Mouse (Mus musculus) intestine, postnatal 0 days (tissue): ENCODE data around the gene Amph. TPM values are rescaled to one million over a fixed set of nuclear protein-coding genes. Genes with fewer than 3 reads are reported as not detected.

ENCODE experiments used
- ATAC-seq: fragments of 200-750 bp; cut with Nextera tagmentation; 2 replicates; pipeline ENCODE4 v1.8.0; 2017; ENCODE audit warnings: mild to moderate bottlenecking, moderate TSS enrichment, moderate library complexity
- H3K27ac ChIP-seq: fragments of 300-500 bp; sonication (generic); 2 replicates; pipeline ENCODE4 v1.5.1; 2014; ENCODE audit warnings: mild to moderate bottlenecking, low read depth, low read length, moderate library complexity
- H3K27me3 ChIP-seq: fragments of 300-500 bp; sonication (generic); replicated peaks from 2 replicates; pipeline ENCODE4 v1.6.1; 2014; ENCODE audit warnings: low read length, mixed read lengths; ENCODE audit not compliant: control insufficient read depth, insufficient read depth
- H3K36me3 ChIP-seq: fragments of 300-500 bp; sonication (generic); 2 replicates; pipeline ENCODE4 v1.6.1; 2014; ENCODE audit warnings: mild to moderate bottlenecking, moderate library complexity; ENCODE audit not compliant: control insufficient read depth, insufficient read depth
- H3K4me1 ChIP-seq: fragments of 300-500 bp; sonication (generic); replicated peaks from 2 replicates; pipeline ENCODE4 v1.6.1; 2014; ENCODE audit warnings: antibody characterized with exemption, low read length, mixed read lengths; ENCODE audit not compliant: control insufficient read depth, insufficient read depth
- H3K4me2 ChIP-seq: fragments of 300-500 bp; sonication (generic); replicated peaks from 2 replicates; pipeline ENCODE4 v1.6.1; 2014; ENCODE audit warnings: low read depth, mild to moderate bottlenecking, moderate library complexity
- H3K4me3 ChIP-seq: fragments of 300-500 bp; sonication (generic); 2 replicates; pipeline ENCODE4 v1.5.1; 2014; ENCODE audit warnings: low read depth, low read length
- H3K9ac ChIP-seq: fragments of 300-500 bp; sonication (generic); 2 replicates; pipeline ENCODE4 v1.6.1; 2014; ENCODE audit warnings: mild to moderate bottlenecking, low read depth, low read length
- H3K9me3 ChIP-seq: fragments of 300-500 bp; sonication (generic); 2 replicates; pipeline ENCODE4 v1.6.1; 2016; ENCODE audit warnings: mixed run types; ENCODE audit not compliant: control insufficient read depth
- CTCF ChIP-seq: sonication (generic); IDR thresholded peaks from 2 replicates; pipeline ENCODE4 v1.5.1; 2016; ENCODE audit warnings: low read depth, mild to moderate bottlenecking, control low read depth, antibody characterized with exemption, moderate library complexity
- WGBS: fragments of 180-500 bp; shearing (Covaris S2); extraction: QIAGEN DNeasy Blood & Tissue Kit; methylation state at CpG from one replicate; pipeline ENCODE4 v1.1.7; 2014; 5-methylcytosine and 5-hydroxymethylcytosine counted together
- polyA plus RNA-seq: library from polyadenylated mRNA; unstranded; fragments of >200 nt; fragmentation: Nextera tagmentation; extraction: Ambion mirVana; gene quantifications from 2 replicates; pipeline ENCODE4 v1.2.1, GENCODE M21; 2015

Amph gene
- polyA plus RNA-seq, 1 experiment from 2014 or later: 1.5 TPM

DNA sequence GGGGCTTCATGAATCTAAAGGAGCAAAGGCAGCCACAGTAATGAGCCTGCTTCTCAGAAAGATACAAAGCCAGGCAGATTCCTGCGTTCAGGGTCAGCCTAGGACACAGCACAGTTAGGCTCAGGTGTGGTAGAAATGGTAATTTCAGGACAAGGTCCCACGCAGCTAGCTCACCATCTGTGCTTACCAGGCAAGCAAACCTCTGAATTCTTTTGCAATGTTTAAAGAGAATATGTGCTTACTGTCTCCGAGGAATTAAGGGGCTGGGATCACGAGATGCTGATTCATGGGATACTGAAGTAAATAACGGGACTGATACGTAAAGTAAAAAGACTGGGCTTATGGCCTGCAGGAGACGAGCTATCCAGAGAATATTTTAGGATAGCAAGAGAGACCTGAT, 212.6 kb downstream of the Amph start:
- no peak for TF ChIP-seq CTCF
- no peak for ATAC-seq
- Histone ChIP-seq H3K27ac (no peak overlapping the region), H3K9ac (no peak overlapping the region), H3K36me3 (no peaks in the 10 kb centered on the region), H3K27me3 (no peaks in the 10 kb centered on the region), H3K4me2 (no peak overlapping the region), H3K4me1 (no peaks in the 10 kb centered on the region), H3K4me3 (no peak overlapping the region), H3K9me3 (no peaks in the 10 kb centered on the region)
- 68% methylated on average over 7 of the region's 7 CpGs for WGBS

DNA sequence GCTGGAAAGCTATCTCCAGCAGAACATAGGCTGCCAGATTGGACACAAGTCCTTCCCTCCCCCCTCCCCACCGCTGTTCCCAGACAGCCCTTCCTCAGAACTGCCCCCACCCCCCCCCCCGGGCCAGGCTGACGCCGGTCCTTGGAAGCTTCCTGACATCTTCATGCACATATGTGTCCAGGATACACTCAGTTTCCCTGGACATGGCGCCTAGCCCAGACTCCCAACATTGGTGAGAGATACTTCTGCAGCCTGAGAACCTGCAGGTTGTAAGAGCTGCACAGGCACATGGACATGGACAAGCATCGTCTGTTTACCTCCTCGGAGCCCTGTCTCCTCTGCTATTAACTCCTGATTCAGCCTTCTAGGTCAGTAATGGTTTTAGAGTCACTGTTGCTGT, 213.1 kb downstream of the Amph start:
- WGBS: 50% methylated on average over 3 of the region's 7 CpGs
- no peak overlapping the region for H3K27ac ChIP-seq
- no peak overlapping the region for H3K4me2 ChIP-seq
- H3K4me1 ChIP-seq: no peaks in the 10 kb centered on the region
- H3K27me3 ChIP-seq: no peaks in the 10 kb centered on the region
- H3K4me3 ChIP-seq: no peak overlapping the region
- H3K9me3 ChIP-seq: no peaks in the 10 kb centered on the region
- ATAC-seq: no peak
- H3K36me3 ChIP-seq: no peaks in the 10 kb centered on the region
- TF ChIP-seq CTCF: no peak
- H3K9ac ChIP-seq: no peak overlapping the region

DNA sequence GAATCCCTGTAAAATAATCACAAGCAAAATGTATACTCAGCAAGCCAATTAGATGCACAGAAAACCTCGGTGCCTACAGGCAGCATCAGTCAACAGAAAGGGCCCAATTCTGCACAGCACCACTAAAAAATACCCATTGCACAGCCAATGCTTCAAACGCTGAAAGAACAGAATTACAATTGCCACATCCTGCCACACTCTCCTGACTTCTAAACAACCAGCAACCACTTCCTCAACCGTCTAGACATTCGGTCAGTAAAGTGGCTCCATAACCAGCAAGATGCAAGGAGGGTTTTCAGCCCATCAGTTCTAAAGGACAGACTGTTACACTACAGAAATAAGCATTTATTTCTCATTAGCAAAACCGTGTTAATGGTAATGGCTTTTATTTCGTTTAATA, 214.1 kb downstream of the Amph start:
- WGBS: 81% methylated on average over 6 of the region's 6 CpGs
- ATAC-seq: no peak

DNA sequence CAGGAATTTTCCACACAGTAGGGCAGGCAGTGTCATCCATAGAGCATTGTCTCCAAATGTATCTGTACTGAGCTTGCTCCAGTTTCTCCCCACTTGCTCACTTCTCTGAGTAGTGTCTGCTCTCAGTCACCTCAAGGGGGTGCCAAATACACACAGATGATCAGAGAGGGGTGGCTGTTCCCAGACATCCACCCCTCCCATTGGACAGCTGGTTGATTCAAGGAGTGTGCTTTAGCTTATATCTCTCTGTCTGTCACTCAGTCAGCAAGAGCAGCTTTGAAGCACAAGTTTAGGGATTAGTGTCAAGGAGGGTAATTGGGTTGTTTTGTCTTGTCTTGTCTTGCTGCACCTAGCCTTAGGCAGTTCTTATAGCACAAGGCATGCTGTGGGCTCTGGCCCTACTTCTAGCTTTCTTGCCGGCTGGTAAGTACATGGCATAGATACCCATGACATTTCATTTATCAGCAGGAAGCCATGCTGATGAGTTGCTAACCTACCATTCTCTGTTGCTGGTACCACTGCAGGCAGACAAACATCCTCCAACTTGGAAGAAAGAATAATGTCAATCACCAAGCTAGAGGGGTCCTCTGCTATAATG, 229.8 kb downstream of the Amph start:
- H3K9me3 ChIP-seq: no peaks in the 10 kb centered on the region
- H3K4me1 ChIP-seq: no peaks in the 10 kb centered on the region
- 85% methylated on average over 1 of the region's 1 CpGs for WGBS
- no peaks in the 10 kb centered on the region for H3K27me3 ChIP-seq
- H3K36me3 ChIP-seq: no peaks in the 10 kb centered on the region
- H3K9ac ChIP-seq: no peak overlapping the region
- peak; percentile 82 for TF ChIP-seq CTCF
- H3K4me3 ChIP-seq: no peak overlapping the region
- no peak for ATAC-seq
- H3K4me2 ChIP-seq: no peak overlapping the region
- no peak overlapping the region for H3K27ac ChIP-seq

More for the DNA sequence above, 214.1 kb downstream of the Amph start:
- Histone ChIP-seq H3K4me1 (no peaks in the 10 kb centered on the region), H3K27me3 (no peaks in the 10 kb centered on the region), H3K4me2 (no peak overlapping the region), H3K27ac (no peak overlapping the region), H3K36me3 (no peaks in the 10 kb centered on the region), H3K9ac (no peak overlapping the region), H3K4me3 (no peak overlapping the region), H3K9me3 (no peaks in the 10 kb centered on the region)
- no peak for TF ChIP-seq CTCF

DNA sequence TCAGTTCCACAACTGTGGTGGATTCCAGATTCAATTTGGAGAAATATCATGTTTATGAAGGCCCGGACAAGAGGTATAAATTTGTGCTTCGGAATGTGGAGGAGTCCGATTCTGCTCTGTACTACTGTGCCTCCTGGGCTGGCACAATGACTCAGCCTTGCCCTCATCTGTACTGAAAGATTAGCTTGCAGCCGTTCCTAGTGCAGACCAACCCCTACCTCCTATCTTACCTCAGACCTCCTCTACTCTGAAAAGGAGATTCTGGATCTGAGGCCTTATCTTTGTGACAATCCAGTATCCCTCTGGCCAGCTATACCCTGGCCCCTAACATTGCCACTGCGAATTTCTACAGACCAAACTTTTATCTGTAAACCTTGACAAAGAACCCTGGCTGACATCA, 230.3 kb downstream of the Amph start:
- Histone ChIP-seq H3K4me1 (no peaks in the 10 kb centered on the region), H3K9ac (no peak overlapping the region), H3K27me3 (no peaks in the 10 kb centered on the region), H3K4me2 (no peak overlapping the region), H3K4me3 (no peak overlapping the region), H3K27ac (no peak overlapping the region), H3K9me3 (no peaks in the 10 kb centered on the region), H3K36me3 (no peaks in the 10 kb centered on the region)
- TF ChIP-seq CTCF: no peak
- 82% methylated on average over 5 of the region's 5 CpGs for WGBS
- no peak for ATAC-seq

DNA sequence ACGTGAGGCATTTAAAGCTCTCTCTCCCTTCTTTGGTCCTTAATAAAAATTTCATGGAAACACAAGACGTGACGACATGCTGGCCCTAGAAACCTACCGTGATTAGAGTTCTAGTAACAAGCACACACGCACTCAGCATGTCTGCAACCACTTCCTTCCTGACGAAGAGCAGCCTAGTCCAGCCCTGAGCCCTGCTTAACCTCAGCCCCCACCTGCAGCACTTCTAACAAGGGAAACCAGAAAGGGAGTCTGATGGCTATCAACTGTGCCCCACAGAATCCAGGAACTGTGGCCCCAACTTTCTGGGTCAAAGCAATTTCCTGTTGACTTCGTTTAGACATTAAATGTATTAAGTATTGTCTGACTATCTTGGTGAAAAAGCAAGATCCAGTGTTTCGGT, 234.3 kb downstream of the Amph start:
- Histone ChIP-seq H3K27ac (no peak overlapping the region), H3K36me3 (no peaks in the 10 kb centered on the region), H3K4me1 (no peaks in the 10 kb centered on the region), H3K4me3 (no peak overlapping the region), H3K9me3 (no peaks in the 10 kb centered on the region), H3K4me2 (no peak overlapping the region), H3K9ac (no peak overlapping the region), H3K27me3 (no peaks in the 10 kb centered on the region)
- WGBS: 63% methylated on average over 8 of the region's 8 CpGs
- no peak for ATAC-seq
- TF ChIP-seq CTCF: no peak

DNA sequence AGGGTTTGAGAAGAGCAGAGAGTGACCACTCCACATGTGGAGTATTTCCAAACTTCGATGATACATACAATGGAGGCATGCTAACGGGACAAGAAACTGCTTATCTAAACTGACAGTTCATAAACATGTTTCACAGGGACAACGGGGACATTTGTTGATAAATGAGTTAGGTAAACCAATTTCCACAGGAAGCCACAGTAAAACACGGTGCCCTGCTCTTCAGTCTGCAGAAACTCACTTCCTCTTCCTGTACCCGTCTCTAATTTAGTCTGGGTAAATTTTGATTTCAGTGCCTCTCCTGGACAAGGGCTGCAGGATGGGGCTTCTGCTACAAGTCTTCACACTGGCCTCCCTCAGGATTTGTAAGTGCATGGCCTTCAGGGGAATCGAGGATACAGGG, 242.0 kb downstream of the Amph start:
- Histone ChIP-seq H3K36me3 (no peaks in the 10 kb centered on the region), H3K9me3 (no peaks in the 10 kb centered on the region), H3K4me2 (no peak overlapping the region), H3K9ac (no peak overlapping the region), H3K4me3 (no peak overlapping the region), H3K27ac (no peak overlapping the region), H3K27me3 (no peaks in the 10 kb centered on the region), H3K4me1 (no peaks in the 10 kb centered on the region)
- TF ChIP-seq CTCF: no peak
- 42% methylated on average over 6 of the region's 6 CpGs for WGBS
- no peak for ATAC-seq
